Mouse (Mus musculus) hindbrain, embryonic 11.5 days (tissue): ENCODE results near the gene Asna1. TPM values are rescaled to one million over a fixed set of nuclear protein-coding genes. Genes with fewer than 3 reads are reported as not detected.

Experiments used
- ATAC-seq: fragments of 200-750 bp; cut with Nextera tagmentation; 2 replicates; pipeline ENCODE4 v1.8.0; 2017; ENCODE audit warnings: mild to moderate bottlenecking, moderate TSS enrichment, moderate library complexity; ENCODE audit not compliant: low FRiP score
- DNase-seq: peaks from one replicate; pipeline ENCODE4 v3.0.0-alpha.2; 2015; ENCODE audit warnings: low spot score
- H3K27ac ChIP-seq: fragments of 300-500 bp; sonication (generic); 2 replicates; pipeline ENCODE4 v1.5.1; 2014; ENCODE audit warnings: mild to moderate bottlenecking, low read depth, low read length
- H3K27me3 ChIP-seq: fragments of 300-500 bp; sonication (generic); 2 replicates; pipeline ENCODE4 v1.6.1; 2014; ENCODE audit warnings: mild to moderate bottlenecking, low read length, moderate library complexity, mixed read lengths; ENCODE audit not compliant: control insufficient read depth, insufficient read depth
- H3K36me3 ChIP-seq: fragments of 300-500 bp; sonication (generic); 2 replicates; pipeline ENCODE4 v1.6.1; 2014; ENCODE audit warnings: mild to moderate bottlenecking, low read length, moderate library complexity, mixed read lengths; ENCODE audit not compliant: control insufficient read depth, insufficient read depth
- H3K4me1 ChIP-seq: fragments of 300-500 bp; sonication (generic); replicated peaks from 2 replicates; pipeline ENCODE4 v1.6.1; 2014; ENCODE audit warnings: low read length, mixed read lengths; ENCODE audit not compliant: control insufficient read depth, insufficient read depth
- H3K4me2 ChIP-seq: fragments of 300-500 bp; sonication (generic); replicated peaks from 2 replicates; pipeline ENCODE4 v1.6.1; 2014; ENCODE audit warnings: mild to moderate bottlenecking, low read depth, low read length
- H3K4me3 ChIP-seq: fragments of 300-500 bp; sonication (generic); 2 replicates; pipeline ENCODE4 v1.5.1; 2014; ENCODE audit warnings: low read depth, low read length
- H3K9ac ChIP-seq: fragments of 300-500 bp; sonication (generic); 2 replicates; pipeline ENCODE4 v1.6.1; 2014; ENCODE audit warnings: low read depth, low read length
- H3K9me3 ChIP-seq: fragments of 300-500 bp; sonication (generic); 2 replicates; pipeline ENCODE4 v1.6.1; 2016; ENCODE audit warnings: low read length; ENCODE audit not compliant: control insufficient read depth
- WGBS: fragments of 180-500 bp; shearing (Covaris S2); extraction: QIAGEN DNeasy Blood & Tissue Kit; methylation state at CpG from one replicate; pipeline ENCODE4 v1.1.7; 2014; 5-methylcytosine and 5-hydroxymethylcytosine counted together
- polyA plus RNA-seq: library from polyadenylated mRNA; unstranded; fragments of >200 nt; fragmentation: Nextera tagmentation; extraction: Ambion mirVana; gene quantifications from 2 replicates; pipeline ENCODE4 v1.2.1, GENCODE M21; 2014

Gene Asna1
- polyA plus RNA-seq: 134 TPM in 2 replicates

DNA sequence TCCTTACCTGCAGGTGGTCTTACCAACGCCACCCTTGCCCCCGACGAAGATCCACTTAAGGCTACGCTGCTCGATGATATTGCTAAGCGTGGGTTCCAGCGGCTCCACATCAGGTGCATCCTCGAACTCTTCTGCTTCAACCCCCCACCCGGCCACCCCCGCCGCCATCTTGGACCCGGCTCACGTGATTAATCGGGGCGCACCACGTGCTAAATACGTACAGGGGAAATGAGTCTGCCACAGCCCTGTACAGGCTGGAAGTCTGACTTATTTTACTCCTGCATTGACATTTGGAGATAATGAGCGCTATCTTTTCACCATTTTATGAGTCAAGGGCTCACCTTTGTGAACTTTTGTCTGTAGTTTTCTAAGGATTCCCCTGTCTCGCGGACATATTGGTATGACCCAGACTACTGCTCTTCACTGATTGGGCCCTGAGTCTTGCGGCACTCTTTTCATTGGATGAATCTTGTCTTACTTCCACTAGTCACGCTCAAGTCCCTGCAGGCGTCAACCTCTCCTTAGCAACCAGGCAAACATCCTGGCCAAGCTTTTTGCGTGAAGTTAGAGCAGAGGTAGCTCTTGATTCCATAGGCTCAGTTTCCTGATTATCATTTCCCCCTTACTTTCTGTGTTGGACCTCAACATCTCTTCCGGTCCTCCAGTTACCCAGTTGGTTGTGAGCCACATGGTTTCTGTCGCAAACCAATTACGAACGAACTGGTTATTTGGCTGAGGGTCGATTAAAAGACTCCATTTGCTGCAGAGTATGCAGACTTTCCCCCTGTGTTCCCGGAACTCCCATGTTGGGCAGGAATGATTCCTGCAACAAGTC, at the start of gene Asna1:
TSS of gene Asna1 (minus strand) at position 184 of the 835 bp plus-strand sequence.
- peak within 1 kb of the TSS; percentile 83 for H3K9ac ChIP-seq
- DNase-seq (peak; percentile 90), ATAC-seq (peak; percentile 86)
- peak within 1 kb of the TSS; percentile 33 for H3K27ac ChIP-seq
- peak within 1 kb of the TSS; percentile 95 for H3K4me3 ChIP-seq
- WGBS: 7% methylated on average over 30 of the region's 30 CpGs
- no peaks in the 10 kb centered on the region for H3K27me3 ChIP-seq
- peaks cover 13% of the 10 kb centered on the region; the same call in 1 of the 2 replicates for H3K36me3 ChIP-seq
- no peaks in the 10 kb centered on the region for H3K9me3 ChIP-seq
- H3K4me1 ChIP-seq: peaks cover 10% of the 10 kb centered on the region
- H3K4me2 ChIP-seq: peak within 1 kb of the TSS; percentile 94

DNA sequence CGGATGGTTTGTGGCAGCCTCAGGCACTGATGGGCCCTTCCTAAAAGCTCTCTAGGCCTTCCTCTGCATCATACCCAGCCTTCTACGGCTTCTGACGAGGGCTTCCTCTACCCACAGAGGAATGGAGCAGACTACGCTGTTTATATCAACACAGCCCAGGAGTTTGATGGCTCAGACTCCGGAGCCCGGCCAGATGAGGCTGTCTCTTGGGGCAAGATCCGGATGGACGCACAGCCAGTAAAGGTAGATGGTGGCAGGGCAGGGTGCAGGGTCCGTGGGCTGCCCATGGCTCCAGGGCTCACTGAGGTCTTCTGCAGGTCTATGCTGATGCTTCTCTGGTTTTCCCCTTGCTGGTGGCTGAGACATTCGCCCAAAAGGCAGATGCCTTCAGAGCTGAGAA, 49.5 kb upstream of the Asna1 start:
- Histone ChIP-seq H3K4me1 (no peaks in the 10 kb centered on the region; the same call in 1 of the 2 replicates), H3K27me3 (no peaks in the 10 kb centered on the region), H3K36me3 (peaks cover 6% of the 10 kb centered on the region; the same call in 1 of the 2 replicates), H3K4me2 (no peak overlapping the region), H3K9ac (no peak overlapping the region), H3K27ac (no peak overlapping the region), H3K4me3 (no peak overlapping the region), H3K9me3 (no peaks in the 10 kb centered on the region)
- no peak for ATAC-seq
- no peak for DNase-seq
- WGBS: 95% methylated on average over 10 of the region's 10 CpGs

GRCm38 (mm10) chr8:85074167-85074566, 49.1 kb upstream of the Asna1 start:
- Histone ChIP-seq H3K27ac (no peak overlapping the region), H3K4me2 (no peak overlapping the region), H3K36me3 (peaks cover 6% of the 10 kb centered on the region; the same call in 1 of the 2 replicates), H3K4me1 (no peaks in the 10 kb centered on the region), H3K9me3 (no peaks in the 10 kb centered on the region), H3K27me3 (no peaks in the 10 kb centered on the region), H3K9ac (no peak overlapping the region), H3K4me3 (no peak overlapping the region)
- WGBS: 88% methylated on average over 9 of the region's 10 CpGs
- DNase-seq (no peak), ATAC-seq (no peak)

DNA sequence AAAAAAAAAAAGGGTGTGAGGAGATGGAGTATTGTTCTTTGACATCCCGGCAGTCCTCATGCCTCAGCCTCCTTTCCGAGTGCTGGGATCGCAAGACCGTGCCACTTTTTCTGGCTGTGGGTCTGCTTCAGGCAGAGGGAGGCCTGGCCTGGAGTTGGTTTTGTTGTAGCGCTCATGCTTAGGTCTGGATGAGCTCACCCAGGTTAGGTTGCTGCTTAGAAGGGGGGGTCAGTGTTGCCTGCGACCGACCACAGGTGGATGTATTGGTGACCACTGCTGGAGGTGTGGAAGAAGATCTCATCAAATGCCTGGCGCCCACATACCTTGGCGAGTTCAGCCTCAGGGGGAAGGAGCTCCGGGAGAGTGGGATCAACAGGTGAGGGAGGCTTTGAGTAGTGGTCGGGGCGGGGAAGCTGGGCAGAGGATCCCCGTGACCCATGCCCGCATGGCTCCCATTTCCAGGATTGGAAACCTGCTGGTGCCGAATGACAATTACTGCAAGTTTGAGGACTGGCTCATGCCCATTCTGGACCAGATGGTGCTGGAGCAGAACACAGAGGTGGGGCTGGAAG, 48.0 kb upstream of the Asna1 start:
- 94% methylated on average over 15 of the region's 15 CpGs for WGBS
- H3K4me1 ChIP-seq: no peaks in the 10 kb centered on the region
- H3K9me3 ChIP-seq: no peaks in the 10 kb centered on the region
- no peak overlapping the region for H3K4me2 ChIP-seq
- no peak for DNase-seq
- no peak for ATAC-seq
- no peaks in the 10 kb centered on the region for H3K27me3 ChIP-seq
- H3K4me3 ChIP-seq: no peak overlapping the region; the same call in 1 of the 2 replicates
- H3K9ac ChIP-seq: no peak overlapping the region
- H3K27ac ChIP-seq: no peak overlapping the region
- peaks cover 6% of the 10 kb centered on the region; the same call in 1 of the 2 replicates for H3K36me3 ChIP-seq

DNA sequence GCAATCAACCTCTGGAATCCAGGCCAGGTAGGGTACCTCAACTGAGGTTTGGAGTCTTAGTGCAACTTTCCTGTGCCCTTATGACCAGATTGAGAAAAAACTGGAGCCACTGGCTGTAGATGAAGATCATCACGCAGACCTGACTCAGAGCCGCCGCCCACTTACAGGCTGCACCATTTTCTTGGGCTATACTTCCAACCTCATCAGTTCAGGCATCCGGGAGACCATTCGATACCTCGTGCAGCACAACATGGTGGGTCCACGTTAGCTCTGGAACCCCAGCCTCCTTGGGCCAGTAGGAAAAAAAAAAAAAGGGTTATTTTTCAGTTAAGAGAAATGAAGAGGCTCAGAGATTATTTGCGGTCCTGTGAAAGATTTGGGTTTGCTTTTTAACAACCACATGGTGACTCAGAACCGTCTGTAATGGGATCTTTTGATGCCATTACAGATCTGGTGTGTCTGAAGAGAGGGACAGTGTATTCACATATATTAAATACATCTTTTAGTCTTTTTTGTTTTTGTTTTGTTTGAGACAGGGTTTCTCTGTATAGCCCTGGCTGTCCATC, 47.4 kb upstream of the Asna1 start:
- peak overlapping the region; percentile 83 for H3K9ac ChIP-seq
- peaks cover 6% of the 10 kb centered on the region; the same call in 1 of the 2 replicates for H3K36me3 ChIP-seq
- H3K4me3 ChIP-seq: peak overlapping the region; percentile 95
- no peaks in the 10 kb centered on the region for H3K27me3 ChIP-seq
- peak overlapping the region; percentile 63 for H3K4me2 ChIP-seq
- H3K4me1 ChIP-seq: no peaks in the 10 kb centered on the region
- WGBS: 40% methylated on average over 9 of the region's 9 CpGs
- no peaks in the 10 kb centered on the region for H3K9me3 ChIP-seq
- 0 out of 2 replicates have a peak, but pooled peaks have one; percentile 11 for ATAC-seq
- H3K27ac ChIP-seq: peak overlapping the region; percentile 93
- no peak for DNase-seq

DNA sequence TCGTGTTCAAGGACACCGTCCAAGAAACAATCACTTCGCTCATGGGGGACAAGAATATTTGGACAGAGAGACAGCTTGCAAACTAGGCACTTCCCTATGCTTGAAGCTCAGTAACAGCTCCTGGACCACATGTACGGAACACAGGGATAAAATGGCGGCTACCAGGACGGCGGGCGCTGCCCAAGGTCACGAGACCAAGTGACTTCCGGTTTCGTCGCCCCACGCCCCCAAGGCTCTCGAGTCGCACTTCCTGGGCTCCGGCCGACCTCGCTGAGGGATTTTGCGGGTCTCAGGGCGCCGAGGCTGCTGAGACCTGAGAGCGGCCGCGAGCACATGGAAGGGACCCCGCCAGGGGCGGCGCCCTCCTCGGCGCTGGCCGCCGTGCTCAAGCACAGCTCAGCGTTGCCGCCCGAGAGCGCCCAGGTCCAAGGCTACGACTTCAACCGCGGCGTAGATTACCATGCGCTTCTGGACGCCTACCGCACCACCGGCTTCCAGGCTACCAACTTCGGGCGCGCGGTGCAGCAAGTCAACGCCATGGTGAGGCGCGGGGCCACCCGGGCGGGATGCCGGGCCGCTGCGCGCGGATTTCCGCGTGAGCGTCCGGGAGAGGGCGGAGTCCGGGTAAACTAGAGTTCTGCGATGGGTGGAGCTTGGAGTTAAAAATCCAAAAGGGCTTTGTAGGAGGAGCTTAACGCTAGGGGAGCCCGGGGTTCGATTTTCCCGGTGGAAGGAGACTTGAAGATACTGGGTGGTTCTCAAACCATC, 46.6 kb upstream of the Asna1 start, which contains the start of gene Dhps:
TSS of gene Dhps (plus strand) at position 244 of the 768 bp plus-strand sequence.
- Histone ChIP-seq H3K27ac (peak within 1 kb of the TSS; percentile 93), H3K9me3 (no peaks in the 10 kb centered on the region), H3K9ac (peak within 1 kb of the TSS; percentile 83), H3K27me3 (no peaks in the 10 kb centered on the region), H3K36me3 (peaks cover 6% of the 10 kb centered on the region), H3K4me2 (peak within 1 kb of the TSS; percentile 63), H3K4me3 (peak within 1 kb of the TSS; percentile 95), H3K4me1 (no peaks in the 10 kb centered on the region)
- under 1% methylated on average over 57 of the region's 68 CpGs for WGBS
- DNase-seq (peak; percentile 91), ATAC-seq (peak; percentile 91)

GRCm38 (mm10) chr8:85071041-85071440, 46.0 kb upstream of the Asna1 start:
- no peaks in the 10 kb centered on the region for H3K4me1 ChIP-seq
- peak overlapping the region; percentile 83; the same call in 1 of the 2 replicates for H3K9ac ChIP-seq
- WGBS: 89% methylated on average over 5 of the region's 5 CpGs
- no peaks in the 10 kb centered on the region for H3K27me3 ChIP-seq
- no peak overlapping the region for H3K27ac ChIP-seq
- H3K36me3 ChIP-seq: peaks cover 6% of the 10 kb centered on the region
- ATAC-seq: no peak
- H3K4me2 ChIP-seq: peak overlapping the region; percentile 63
- no peaks in the 10 kb centered on the region for H3K9me3 ChIP-seq
- H3K4me3 ChIP-seq: peak overlapping the region; percentile 95
- peak; percentile 45 for DNase-seq

GRCm38 (mm10) chr8:85067982-85068381, 42.9 kb upstream of the Asna1 start, which contains the start of gene Gm5741:
TSS of gene Gm5741 (minus strand) at chr8:85067982.
- ATAC-seq (no peak), DNase-seq (no peak)
- no peaks in the 10 kb centered on the region; the same call in 1 of the 2 replicates for H3K36me3 ChIP-seq
- H3K27me3 ChIP-seq: no peaks in the 10 kb centered on the region
- no peak within 1 kb of the TSS for H3K27ac ChIP-seq
- no peaks in the 10 kb centered on the region for H3K4me1 ChIP-seq
- no peak within 1 kb of the TSS for H3K4me2 ChIP-seq
- H3K9me3 ChIP-seq: no peaks in the 10 kb centered on the region
- no peak within 1 kb of the TSS for H3K4me3 ChIP-seq
- no peak within 1 kb of the TSS for H3K9ac ChIP-seq
